9 mouse cellular contexts compared by ENCODE assay signal in genomic region chr14:45241613-45242012, GRCm38 (mm10). TPM values are rescaled to one million over a fixed set of nuclear protein-coding genes. Genes with fewer than 3 reads are reported as not detected.
DNase-seq lines count a peak whose midpoint lies in the region; ATAC-seq and TF ChIP-seq lines count a peak whose summit lies in the region.
"Had no signal": no experiment of that assay in that cellular context is flagged by ENCODE, and none has a peak within 500 bp of the region (broad histone marks: within the 10 kb centered on the region; RNA-seq: fewer than 3 reads in every experiment).

No protein-coding gene starts in this region.

- TF ChIP-seq CTCF in liver, postnatal 0 days (IDR thresholded peaks at IDR 0.05; ENCODE audit: low read depth), result peak; percentile 69
- TF ChIP-seq CTCF in G1E (IDR thresholded peaks at IDR 0.05; ENCODE audit: low read depth, low read length), result peak; percentile 36

- H3K4me3 ChIP-seq in liver, postnatal 0 days (ENCODE audit: low read depth, low read length), result no peak overlapping the region
- no peak overlapping the region for H3K4me3 ChIP-seq in G1E (ENCODE audit: low read depth, low read length)
- H3K4me3 ChIP-seq in heart, embryonic 10.5 days, result no peak overlapping the region
- H3K4me3 ChIP-seq: limb, embryonic 15.5 days had no signal

- DNase-seq in adrenal gland, postnatal 14 days, result peak; percentile 8
- DNase-seq in adrenal gland, adult 2 months, result no peak
- no peak for DNase-seq in liver, postnatal 0 days
- DNase-seq in liver (no peak), G1E (ENCODE audit: low spot score) (no peak)
- no peak for DNase-seq in right cerebral cortex, postnatal 36 days (ENCODE audit: low spot score in 2 of 2)
- DNase-seq in heart, embryonic 10.5 days (ENCODE audit: low spot score), result no peak

- H3K9me3 ChIP-seq in liver, postnatal 0 days (ENCODE audit: low read length), result no peaks in the 10 kb centered on the region
- H3K9me3 ChIP-seq in G1E (replicated peaks), result no peaks in the 10 kb centered on the region
- H3K9me3 ChIP-seq in heart, embryonic 10.5 days, result no peaks in the 10 kb centered on the region
- H3K9me3 ChIP-seq: limb, embryonic 15.5 days had no signal

- ATAC-seq in liver, postnatal 0 days, result no peak
- no peak for ATAC-seq in G1E (ENCODE audit: extremely low read depth, insufficient number of reproducible peaks, low FRiP score, poor library complexity, severe bottlenecking)
- ATAC-seq in megakaryocyte, adult 5-6 weeks (ENCODE audit: poor library complexity, severe bottlenecking), result peak; percentile 75

- no peaks in the 10 kb centered on the region for H3K4me1 ChIP-seq in liver, postnatal 0 days (ENCODE audit: insufficient read depth)
- no peaks in the 10 kb centered on the region for H3K4me1 ChIP-seq in G1E (ENCODE audit: insufficient read depth, low read depth, low read length)
- H3K4me1 ChIP-seq in heart, embryonic 10.5 days, result no peaks in the 10 kb centered on the region
- H3K4me1 ChIP-seq: limb, embryonic 15.5 days had no signal

- no peaks in the 10 kb centered on the region for H3K27me3 ChIP-seq in liver, postnatal 0 days (ENCODE audit: insufficient read depth, low read length)
- H3K27me3 ChIP-seq in G1E (ENCODE audit: insufficient read depth, low read length), result peaks cover 2% of the 10 kb centered on the region; the same call in 1 of the 2 replicates
- no peaks in the 10 kb centered on the region for H3K27me3 ChIP-seq in heart, embryonic 10.5 days (ENCODE audit: insufficient read depth, poor library complexity, severe bottlenecking)
- H3K27me3 ChIP-seq: limb, embryonic 15.5 days had no signal

- 47% methylated on average over 1 of the region's 1 CpGs for WGBS in liver, postnatal 0 days (ENCODE audit: insufficient replicate concordance)
- WGBS in heart, embryonic 10.5 days, result 49% methylated on average over 1 of the region's 1 CpGs

- H3K27ac ChIP-seq in liver, postnatal 0 days (ENCODE audit: low read depth), result no peak overlapping the region
- H3K27ac ChIP-seq in heart, embryonic 10.5 days, result no peak overlapping the region
- H3K27ac ChIP-seq: limb, embryonic 15.5 days had no signal

- no peak overlapping the region for H3K4me2 ChIP-seq in liver, postnatal 0 days (ENCODE audit: low read depth, low read length)
- H3K4me2 ChIP-seq: limb, embryonic 15.5 days had no signal

- H3K9ac ChIP-seq in liver, postnatal 0 days (replicated peaks), result no peak overlapping the region
- H3K9ac ChIP-seq: limb, embryonic 15.5 days had no signal

- H3K36me3 ChIP-seq in liver, postnatal 0 days (replicated peaks; ENCODE audit: insufficient read depth, low read length), result no peaks in the 10 kb centered on the region
- no peaks in the 10 kb centered on the region for H3K36me3 ChIP-seq in G1E (replicated peaks)
- no peaks in the 10 kb centered on the region for H3K36me3 ChIP-seq in heart, embryonic 10.5 days
- H3K36me3 ChIP-seq: limb, embryonic 15.5 days had no signal

- no peak for TF ChIP-seq EP300 in liver, postnatal 0 days (IDR thresholded peaks at IDR 0.05; ENCODE audit: low read depth)

RNA-seq across cellular contexts. Expression of gene Txndc16, which starts 21.5 kb away (rescaled TPM):
- total RNA-seq in adrenal gland, postnatal 14 days (2021), result 17.7 and 20.1 TPM in 2 replicates
- 10 to 100 TPM; 16.5 to 17.0 TPM for total RNA-seq in adrenal gland, adult 2 months (2021)
- polyA plus RNA-seq in adrenal gland, adult 2 months (2012; rRNA removed), result 6.6 and 14.6 TPM in 2 replicates
- 1.8 and 2.1 TPM in 2 replicates for polyA plus RNA-seq in liver, postnatal 0 days (2015; fragmentation: Nextera tagmentation; extraction: Ambion mirVana)
- not detected in 2 replicates for total RNA-seq in G1E (2014; fragmentation: Nextera tagmentation)
- 0.41 and 0.71 TPM in 2 replicates for total RNA-seq in G1E (2017)
- polyA plus RNA-seq in G1E (2012), result 0.07 TPM in 1 of 2 replicates, not detected in the other
- 25.5 and 28.0 TPM in 2 replicates for total RNA-seq in megakaryocyte, adult 5-6 weeks (2015)
- 47.1 and 48.1 TPM in 2 replicates for total RNA-seq in megakaryocyte, adult 5-6 weeks (2017)
- polyA plus RNA-seq in heart, embryonic 10.5 days (2016; fragmentation: Nextera tagmentation; extraction: Ambion mirVana), result 9.9 and 10.9 TPM in 2 replicates

RNA-seq across cellular contexts. Expression of gene Gpr137c, which starts 22.1 kb away (rescaled TPM):
- total RNA-seq in adrenal gland, postnatal 14 days (2021), result 0.89 and 3.0 TPM in 2 replicates
- total RNA-seq in adrenal gland, adult 2 months (2021), result 1 to 10 TPM in 1 of 2 experiments, under 1 TPM in 1; 0.92 to 1.6 TPM
- polyA plus RNA-seq in adrenal gland, adult 2 months (2012; rRNA removed), result 2.8 and 6.3 TPM in 2 replicates
- polyA plus RNA-seq in liver, postnatal 0 days (2015; fragmentation: Nextera tagmentation; extraction: Ambion mirVana), result 0.65 and 0.66 TPM in 2 replicates
- total RNA-seq in G1E (2014; fragmentation: Nextera tagmentation), result not detected in 2 replicates
- 0.12 and 0.49 TPM in 2 replicates for total RNA-seq in G1E (2017)
- polyA plus RNA-seq in G1E (2012), result not detected in 2 replicates
- 3.1 and 3.9 TPM in 2 replicates for total RNA-seq in megakaryocyte, adult 5-6 weeks (2015)
- total RNA-seq in megakaryocyte, adult 5-6 weeks (2017), result 2.1 and 3.4 TPM in 2 replicates
- 3.2 and 3.3 TPM in 2 replicates for polyA plus RNA-seq in heart, embryonic 10.5 days (2016; fragmentation: Nextera tagmentation; extraction: Ambion mirVana)

Comparison
In these comparisons a context has a peak if more than half of its experiments do, and no peak if none do; other contexts are left out.
1. RNA of gene Txndc16, which starts 21.5 kb away (total RNA-seq): 25.5 to 48.1 TPM in megakaryocyte, adult 5-6 weeks, 17.7 to 20.1 TPM in adrenal gland, postnatal 14 days and 16.5 to 17.0 TPM in adrenal gland, adult 2 months; 0.41 to 0.71 TPM in G1E; every median in the first group is over 10 times any median in the second.